Mouse (Mus musculus) cerebellum, adult 2 months (tissue): ENCODE measurements around the gene Fam107a.

Experiments
- CTCF ChIP-seq: fragments of 200-500 bp; IDR thresholded peaks from 2 replicates; pipeline ENCODE4 v1.5.1; 2011; ENCODE audit warnings: low read depth, mild to moderate bottlenecking, control low read depth, low read length, moderate library complexity, borderline replicate concordance; ENCODE audit not compliant: insufficient read depth
- POLR2A ChIP-seq: fragments of 200-500 bp; IDR thresholded peaks from 2 replicates; pipeline ENCODE4 v1.6.1; 2011; ENCODE audit warnings: low read length, control low read depth, borderline replicate concordance; ENCODE audit not compliant: insufficient read depth

GRCm38 (mm10) chr14:8313877-8314276, 3.9 kb downstream of the Fam107a start:
- no peak for TF ChIP-seq POLR2A
- TF ChIP-seq CTCF, result no peak
